Mouse (Mus musculus): ENCODE data around the gene Mdm4.

The Mdm4 gene

GRCm38 (mm10) chr1:132934856-132935255 lies 95.5 kb downstream of the Mdm4 start:
- no peak overlapping the region for H3K4me3 ChIP-seq (replicated peaks; ENCODE audit: low read length)
- H3K36me3 ChIP-seq (ENCODE audit: insufficient read depth, low read length) = no peaks in the 10 kb centered on the region; the same call in 1 of the 2 replicates
- TF ChIP-seq NANOG (IDR thresholded peaks at IDR 0.05; ENCODE audit: borderline replicate concordance, low read length) = no peak
- TF ChIP-seq POU5F1 (IDR thresholded peaks at IDR 0.05; ENCODE audit: borderline replicate concordance, low read length) = no peak
- TF ChIP-seq CTCF (conservative IDR thresholded peaks at IDR 0.05; ENCODE audit: low read length) = peak; percentile 36
- peaks cover 48% of the 10 kb centered on the region for H3K27me3 ChIP-seq (ENCODE audit: insufficient read depth, low read length)
- peaks cover 42% of the 10 kb centered on the region for H3K4me1 ChIP-seq (replicated peaks; ENCODE audit: low read depth, low read length)
- peaks cover 15% of the 10 kb centered on the region for H3K9me3 ChIP-seq (ENCODE audit: low read length)

GRCm38 (mm10) chr1:132932421-132932820 lies 97.9 kb downstream of the Mdm4 start:
- peaks cover 11% of the 10 kb centered on the region for H3K9me3 ChIP-seq (ENCODE audit: low read length)
- H3K36me3 ChIP-seq (ENCODE audit: insufficient read depth, low read length) = no peaks in the 10 kb centered on the region; the same call in 1 of the 2 replicates
- peaks cover 57% of the 10 kb centered on the region for H3K27me3 ChIP-seq (ENCODE audit: insufficient read depth, low read length)
- TF ChIP-seq NANOG (IDR thresholded peaks at IDR 0.05; ENCODE audit: borderline replicate concordance, low read length) (no peak), POU5F1 (IDR thresholded peaks at IDR 0.05; ENCODE audit: borderline replicate concordance, low read length) (no peak), CTCF (conservative IDR thresholded peaks at IDR 0.05; ENCODE audit: low read length) (no peak)
- H3K4me1 ChIP-seq (replicated peaks; ENCODE audit: low read depth, low read length) = peaks cover 35% of the 10 kb centered on the region
- no peak overlapping the region for H3K4me3 ChIP-seq (replicated peaks; ENCODE audit: low read length)

- Histone ChIP-seq H3K4me1 (replicated peaks; ENCODE audit: low read depth, low read length) (peaks cover 23% of the 10 kb centered on the region), H3K27me3 (ENCODE audit: insufficient read depth, low read length) (peaks cover 56% of the 10 kb centered on the region), H3K4me3 (replicated peaks; ENCODE audit: low read length) (no peak overlapping the region), H3K9me3 (ENCODE audit: low read length) (peaks cover 11% of the 10 kb centered on the region), H3K36me3 (ENCODE audit: insufficient read depth, low read length) (no peaks in the 10 kb centered on the region; the same call in 1 of the 2 replicates)
- no peak for TF ChIP-seq POU5F1 (IDR thresholded peaks at IDR 0.05; ENCODE audit: borderline replicate concordance, low read length)
- TF ChIP-seq NANOG (IDR thresholded peaks at IDR 0.05; ENCODE audit: borderline replicate concordance, low read length) = no peak
- TF ChIP-seq CTCF (conservative IDR thresholded peaks at IDR 0.05; ENCODE audit: low read length) = no peak
These were observed 100.1 kb downstream of the Mdm4 start for GRCm38 (mm10) chr1:132930291-132930690.

GRCm38 (mm10) chr1:132928907-132929250 lies 101.5 kb downstream of the Mdm4 start:
- H3K4me3 ChIP-seq (replicated peaks; ENCODE audit: low read length) = peak overlapping the region; percentile 59
- peaks cover 11% of the 10 kb centered on the region for H3K9me3 ChIP-seq (ENCODE audit: low read length)
- no peaks in the 10 kb centered on the region; the same call in 1 of the 2 replicates for H3K36me3 ChIP-seq (ENCODE audit: insufficient read depth, low read length)
- peaks cover 9% of the 10 kb centered on the region for H3K4me1 ChIP-seq (replicated peaks; ENCODE audit: low read depth, low read length)
- H3K27me3 ChIP-seq (ENCODE audit: insufficient read depth, low read length) = peaks cover 54% of the 10 kb centered on the region
- TF ChIP-seq NANOG (IDR thresholded peaks at IDR 0.05; ENCODE audit: borderline replicate concordance, low read length) (no peak), CTCF (conservative IDR thresholded peaks at IDR 0.05; ENCODE audit: low read length) (no peak), POU5F1 (IDR thresholded peaks at IDR 0.05; ENCODE audit: borderline replicate concordance, low read length) (no peak)

- no peak for TF ChIP-seq POU5F1 (IDR thresholded peaks at IDR 0.05; ENCODE audit: borderline replicate concordance, low read length)
- no peak for TF ChIP-seq CTCF (conservative IDR thresholded peaks at IDR 0.05; ENCODE audit: low read length)
- TF ChIP-seq NANOG (IDR thresholded peaks at IDR 0.05; ENCODE audit: borderline replicate concordance, low read length) = no peak
- Histone ChIP-seq H3K4me3 (replicated peaks; ENCODE audit: low read length) (peak overlapping the region; percentile 59), H3K27me3 (ENCODE audit: insufficient read depth, low read length) (peaks cover 47% of the 10 kb centered on the region), H3K36me3 (ENCODE audit: insufficient read depth, low read length) (no peaks in the 10 kb centered on the region; the same call in 1 of the 2 replicates), H3K4me1 (replicated peaks; ENCODE audit: low read depth, low read length) (peaks cover 12% of the 10 kb centered on the region), H3K9me3 (ENCODE audit: low read length) (peaks cover 11% of the 10 kb centered on the region)
These were observed 102.1 kb downstream of the Mdm4 start for GRCm38 (mm10) chr1:132928032-132928906.

- H3K36me3 ChIP-seq (ENCODE audit: insufficient read depth, low read length) = no peaks in the 10 kb centered on the region
- H3K9me3 ChIP-seq (ENCODE audit: low read length) = no peaks in the 10 kb centered on the region; the same call in 1 of the 2 replicates
- TF ChIP-seq CTCF (conservative IDR thresholded peaks at IDR 0.05; ENCODE audit: low read length) (no peak), POU5F1 (IDR thresholded peaks at IDR 0.05; ENCODE audit: borderline replicate concordance, low read length) (no peak), NANOG (IDR thresholded peaks at IDR 0.05; ENCODE audit: borderline replicate concordance, low read length) (no peak)
- peaks cover 27% of the 10 kb centered on the region for H3K27me3 ChIP-seq (ENCODE audit: insufficient read depth, low read length)
- peaks cover 41% of the 10 kb centered on the region for H3K4me1 ChIP-seq (replicated peaks; ENCODE audit: low read depth, low read length)
- no peak overlapping the region for H3K4me3 ChIP-seq (replicated peaks; ENCODE audit: low read length)
These were observed 105.1 kb downstream of the Mdm4 start for GRCm38 (mm10) chr1:132925270-132925669.

GRCm38 (mm10) chr1:132922257-132922656 lies 108.1 kb downstream of the Mdm4 start:
- Histone ChIP-seq H3K9me3 (ENCODE audit: low read length) (no peaks in the 10 kb centered on the region), H3K4me3 (replicated peaks; ENCODE audit: low read length) (no peak overlapping the region), H3K36me3 (ENCODE audit: insufficient read depth, low read length) (no peaks in the 10 kb centered on the region), H3K4me1 (replicated peaks; ENCODE audit: low read depth, low read length) (peaks cover 61% of the 10 kb centered on the region), H3K27me3 (ENCODE audit: insufficient read depth, low read length) (peaks cover 7% of the 10 kb centered on the region; the same call in 1 of the 2 replicates)
- TF ChIP-seq POU5F1 (IDR thresholded peaks at IDR 0.05; ENCODE audit: borderline replicate concordance, low read length) = no peak
- no peak for TF ChIP-seq CTCF (conservative IDR thresholded peaks at IDR 0.05; ENCODE audit: low read length)
- no peak for TF ChIP-seq NANOG (IDR thresholded peaks at IDR 0.05; ENCODE audit: borderline replicate concordance, low read length)

GRCm38 (mm10) chr1:132921071-132921470 lies 109.3 kb downstream of the Mdm4 start:
- TF ChIP-seq NANOG (IDR thresholded peaks at IDR 0.05; ENCODE audit: borderline replicate concordance, low read length) = no peak
- TF ChIP-seq CTCF (conservative IDR thresholded peaks at IDR 0.05; ENCODE audit: low read length) = no peak
- TF ChIP-seq POU5F1 (IDR thresholded peaks at IDR 0.05; ENCODE audit: borderline replicate concordance, low read length) = no peak
- H3K9me3 ChIP-seq (ENCODE audit: low read length) = no peaks in the 10 kb centered on the region
- no peaks in the 10 kb centered on the region for H3K36me3 ChIP-seq (ENCODE audit: insufficient read depth, low read length)

More at GRCm38 (mm10) chr1:132921071-132921470, 109.3 kb downstream of the Mdm4 start:
- Histone ChIP-seq H3K4me3 (replicated peaks; ENCODE audit: low read length) (peak overlapping the region; percentile 64), H3K27me3 (ENCODE audit: insufficient read depth, low read length) (0 out of 2 replicates have a peak, but pooled peaks cover 3% of the 10 kb centered on the region), H3K4me1 (replicated peaks; ENCODE audit: low read depth, low read length) (peaks cover 69% of the 10 kb centered on the region)

Measured in E14TG2a.4 (cell line).